In the genomic region with DNA sequence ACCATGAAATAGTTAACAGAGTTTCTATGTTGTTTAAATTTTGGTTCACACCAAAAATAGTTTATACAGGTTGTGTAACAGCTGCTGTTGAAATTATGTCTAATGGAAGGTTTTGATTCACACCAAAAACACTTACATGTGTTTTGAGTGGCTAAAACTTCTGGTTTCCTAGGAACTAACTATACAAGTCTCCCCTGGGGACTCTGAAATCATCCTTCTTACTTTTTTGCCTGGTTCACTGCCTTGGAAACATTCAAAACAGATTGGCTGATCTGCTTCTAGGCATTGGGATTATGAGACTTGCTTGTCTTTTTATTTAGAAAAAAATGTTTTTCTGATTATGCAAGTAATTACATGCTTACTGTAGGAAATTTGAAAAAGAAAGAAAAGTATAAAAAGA, we compare ENCODE assay signal across 27 mouse cellular contexts.
"Had no signal": no experiment of that assay in that cellular context is flagged by ENCODE, and none has a peak within 500 bp of the region (broad histone marks: within the 10 kb centered on the region; RNA-seq: fewer than 3 reads in every experiment).

No protein-coding gene starts in this region.

- H3K9me3 ChIP-seq: heart, embryonic 13.5 days; heart, embryonic 15.5 days; hindbrain, embryonic 13.5 days; hindbrain, embryonic 15.5 days; kidney, embryonic 15.5 days; limb, embryonic 12.5 days; limb, embryonic 15.5 days; liver, embryonic 12.5 days had no signal

- H3K9ac ChIP-seq: heart, embryonic 13.5 days; heart, embryonic 15.5 days; hindbrain, embryonic 13.5 days; hindbrain, embryonic 15.5 days; kidney, embryonic 15.5 days; limb, embryonic 12.5 days; limb, embryonic 15.5 days; liver, embryonic 12.5 days; liver, embryonic 14.5 days had no signal

- H3K4me3 ChIP-seq: heart, adult 2 months; heart, embryonic 13.5 days; heart, embryonic 15.5 days; hindbrain, embryonic 13.5 days; hindbrain, embryonic 15.5 days; kidney, embryonic 15.5 days; limb, embryonic 12.5 days; limb, embryonic 15.5 days; liver, embryonic 12.5 days had no signal

- H3K27ac ChIP-seq: heart, adult 2 months; heart, embryonic 13.5 days; heart, embryonic 15.5 days; hindbrain, embryonic 13.5 days; hindbrain, embryonic 15.5 days; hindbrain, postnatal 0 days; kidney, embryonic 15.5 days; kidney, postnatal 0 days; limb, embryonic 12.5 days; limb, embryonic 15.5 days; liver, embryonic 12.5 days; liver, embryonic 14.5 days had no signal

- H3K27me3 ChIP-seq: heart, embryonic 15.5 days; hindbrain, embryonic 15.5 days had no signal

- ATAC-seq: hindbrain, postnatal 0 days; intestine, embryonic 16.5 days; liver, embryonic 12.5 days had no signal

- H3K4me1 ChIP-seq: heart, embryonic 13.5 days; heart, embryonic 15.5 days; hindbrain, embryonic 13.5 days; hindbrain, embryonic 15.5 days; kidney, embryonic 15.5 days; limb, embryonic 12.5 days; limb, embryonic 15.5 days; liver, embryonic 12.5 days had no signal

- H3K4me2 ChIP-seq: heart, embryonic 11.5 days; heart, embryonic 13.5 days; heart, embryonic 15.5 days; hindbrain, embryonic 13.5 days; hindbrain, embryonic 15.5 days; kidney, embryonic 15.5 days; limb, embryonic 12.5 days; limb, embryonic 15.5 days; liver, embryonic 12.5 days had no signal

- H3K36me3 ChIP-seq: heart, embryonic 13.5 days; heart, embryonic 15.5 days; hindbrain, embryonic 13.5 days; hindbrain, embryonic 15.5 days; kidney, embryonic 15.5 days; limb, embryonic 12.5 days; limb, embryonic 15.5 days; liver, embryonic 12.5 days had no signal

- DNase-seq: gastrocnemius, postnatal 14 days; gastrocnemius, postnatal 36 days; heart, adult 11 months; heart, adult 2 months; heart, postnatal 14 days; heart, postnatal 36 days; kidney, adult 11 months; kidney, adult 2 months; kidney, adult 9 months; kidney, postnatal 14 days; kidney, postnatal 36 days; layer of hippocampus, adult 9-11 months; layer of hippocampus, postnatal 36 days; left cerebral cortex, postnatal 4 days had no signal
